Mouse (Mus musculus): ENCODE data around the gene Runx1.

Runx1 gene

GRCm38 (mm10) chr16:92793741-92794140 lies 32.2 kb downstream of the Runx1 start:
- no peak for DNase-seq (ENCODE audit: low spot score)

- no peak for DNase-seq (ENCODE audit: low spot score)
These were observed 33.0 kb downstream of the Runx1 start for GRCm38 (mm10) chr16:92792905-92793304.

GRCm38 (mm10) chr16:92790601-92791000 lies 35.3 kb downstream of the Runx1 start:
- no peak for DNase-seq (ENCODE audit: low spot score)

GRCm38 (mm10) chr16:92789840-92790239 lies 36.1 kb downstream of the Runx1 start:
- no peak for DNase-seq (ENCODE audit: low spot score)

GRCm38 (mm10) chr16:92788446-92788845 lies 37.5 kb downstream of the Runx1 start:
- DNase-seq (ENCODE audit: low spot score) = no peak

GRCm38 (mm10) chr16:92786883-92787321 lies 39.0 kb downstream of the Runx1 start:
- no peak for DNase-seq (ENCODE audit: low spot score)

GRCm38 (mm10) chr16:92786276-92786882 lies 39.6 kb downstream of the Runx1 start:
- DNase-seq (ENCODE audit: low spot score) = no peak

- DNase-seq (ENCODE audit: low spot score) = no peak
These were observed 42.3 kb downstream of the Runx1 start for GRCm38 (mm10) chr16:92783651-92784131.

- DNase-seq (ENCODE audit: low spot score) = no peak
These were observed 43.5 kb downstream of the Runx1 start for GRCm38 (mm10) chr16:92782408-92782807.

- DNase-seq (ENCODE audit: low spot score) = no peak
These were observed 46.0 kb downstream of the Runx1 start for GRCm38 (mm10) chr16:92779896-92780435.

- DNase-seq (ENCODE audit: low spot score) = no peak
These were observed 46.8 kb downstream of the Runx1 start for GRCm38 (mm10) chr16:92779175-92779574.

- no peak for DNase-seq (ENCODE audit: low spot score)
These were observed 47.7 kb downstream of the Runx1 start for GRCm38 (mm10) chr16:92778096-92778780.

- DNase-seq (ENCODE audit: low spot score) = no peak
These were observed 58.1 kb downstream of the Runx1 start for GRCm38 (mm10) chr16:92767862-92768261.

- DNase-seq (ENCODE audit: low spot score) = no peak
These were observed 58.5 kb downstream of the Runx1 start for GRCm38 (mm10) chr16:92767423-92767822.

GRCm38 (mm10) chr16:92764741-92765396 lies 61.1 kb downstream of the Runx1 start:
- DNase-seq (ENCODE audit: low spot score) = no peak

GRCm38 (mm10) chr16:92763666-92764065 lies 62.3 kb downstream of the Runx1 start:
- DNase-seq (ENCODE audit: low spot score) = no peak

- DNase-seq (ENCODE audit: low spot score) = no peak
These were observed 63.9 kb downstream of the Runx1 start for GRCm38 (mm10) chr16:92761968-92762521.

- no peak for DNase-seq (ENCODE audit: low spot score)
These were observed 65.9 kb downstream of the Runx1 start for GRCm38 (mm10) chr16:92760091-92760490.

GRCm38 (mm10) chr16:92757564-92757963 lies 68.4 kb downstream of the Runx1 start:
- DNase-seq (ENCODE audit: low spot score) = no peak

- no peak for DNase-seq (ENCODE audit: low spot score)
These were observed 72.0 kb downstream of the Runx1 start for GRCm38 (mm10) chr16:92753944-92754343.

- no peak for DNase-seq (ENCODE audit: low spot score)
These were observed 72.8 kb downstream of the Runx1 start for GRCm38 (mm10) chr16:92753139-92753538.

GRCm38 (mm10) chr16:92748272-92748671 lies 77.7 kb downstream of the Runx1 start:
- no peak for DNase-seq (ENCODE audit: low spot score)

Measured in left cerebral cortex, adult 11 months (tissue).